Mouse (Mus musculus): Measurements from ENCODE around the gene Chrna7. TPM values are rescaled to one million over a fixed set of nuclear protein-coding genes. Genes with fewer than 3 reads are reported as not detected.

The Chrna7 gene
- total RNA-seq (2014; fragmentation: Nextera tagmentation) (not detected in 2 replicates), total RNA-seq (2017) (0.11 TPM in 1 of 2 replicates, not detected in the other), polyA plus RNA-seq (2012) (not detected in 2 replicates)

DNA sequence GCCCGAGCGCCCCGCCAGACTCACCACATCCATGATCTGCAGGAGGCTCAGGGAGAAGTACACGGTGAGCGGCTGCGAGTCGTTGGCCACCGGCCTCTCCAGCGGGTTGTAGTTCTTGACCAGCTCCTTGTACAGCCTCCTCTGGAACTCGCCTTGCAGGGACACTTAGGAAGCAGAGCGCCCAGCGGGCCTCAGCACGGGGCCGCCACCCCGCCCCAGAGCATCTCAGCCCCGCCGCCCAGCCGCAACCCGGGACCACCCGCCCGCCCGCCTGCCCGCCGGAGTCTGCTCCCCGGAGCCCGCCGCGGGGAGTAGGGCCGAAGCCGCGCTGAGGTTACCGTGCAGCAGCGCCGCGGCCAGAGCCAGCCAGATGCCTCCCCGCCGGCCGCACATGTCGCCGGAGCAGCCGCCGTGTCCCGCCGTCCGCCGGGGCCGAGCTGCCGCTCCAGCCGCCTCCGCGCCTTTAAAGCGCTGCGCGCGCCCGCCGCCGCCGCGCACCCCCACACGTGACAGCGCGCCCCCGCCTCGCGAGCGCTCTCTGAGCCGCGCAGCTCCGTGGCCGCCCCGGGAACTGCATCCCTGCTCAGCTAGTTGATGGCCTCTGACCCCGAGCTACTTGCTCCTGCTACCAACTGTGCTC, at the start of gene Chrna7:
TSS of gene Chrna7 (minus strand) at position 486 of the 640 bp plus-strand sequence.
- no peak for ATAC-seq (ENCODE audit: extremely low read depth, insufficient number of reproducible peaks, low FRiP score, poor library complexity, severe bottlenecking)

DNA sequence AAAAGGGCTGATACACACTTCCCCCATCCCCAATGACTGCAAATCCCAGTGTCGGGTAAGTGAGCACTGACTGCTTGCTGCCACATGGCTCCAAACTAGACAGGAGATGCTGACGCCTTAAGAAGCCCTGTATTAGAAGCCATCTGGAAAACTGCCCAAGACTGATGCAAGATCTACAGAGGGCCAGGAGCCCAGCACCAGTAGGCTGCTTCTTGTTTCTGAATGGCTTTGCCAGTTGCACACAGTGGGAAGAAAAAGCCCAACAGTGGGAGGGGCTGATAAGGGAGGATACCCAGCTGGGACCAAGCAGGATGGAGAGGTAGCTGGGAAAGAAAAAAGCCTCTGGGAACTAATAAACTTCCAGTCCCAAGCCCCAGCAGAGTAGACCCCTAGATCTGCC, 37.0 kb upstream of the Chrna7 start:
- ATAC-seq (ENCODE audit: extremely low read depth, insufficient number of reproducible peaks, low FRiP score, poor library complexity, severe bottlenecking), result no peak
- no peak for DNase-seq (ENCODE audit: low spot score)
- Histone ChIP-seq H3K36me3 (replicated peaks) (no peaks in the 10 kb centered on the region), H3K4me1 (ENCODE audit: insufficient read depth, low read depth, low read length) (no peaks in the 10 kb centered on the region), H3K27me3 (ENCODE audit: insufficient read depth, low read length) (no peaks in the 10 kb centered on the region), H3K9me3 (replicated peaks) (peaks cover 10% of the 10 kb centered on the region), H3K4me3 (ENCODE audit: low read depth, low read length) (no peak overlapping the region)
- no peak for TF ChIP-seq TAL1 (conservative IDR thresholded peaks at IDR 0.05; ENCODE audit: low read depth, low read length)
- no peak for TF ChIP-seq GATA2 (IDR thresholded peaks at IDR 0.05; ENCODE audit: borderline replicate concordance, low read depth, low read length)
- no peak for TF ChIP-seq POLR2AphosphoS5 (IDR thresholded peaks at IDR 0.05; ENCODE audit: insufficient replicate concordance, low read depth, low read length)
- TF ChIP-seq CTCF (IDR thresholded peaks at IDR 0.05; ENCODE audit: low read depth, low read length), result no peak
- TF ChIP-seq GATA1 (IDR thresholded peaks at IDR 0.05; ENCODE audit: borderline replicate concordance, low read length), result no peak

More for the DNA sequence above, at the start of gene Chrna7:
- Histone ChIP-seq H3K4me1 (ENCODE audit: insufficient read depth, low read depth, low read length) (no peaks in the 10 kb centered on the region), H3K4me3 (ENCODE audit: low read depth, low read length) (no peak within 1 kb of the TSS), H3K9me3 (replicated peaks) (peaks cover 20% of the 10 kb centered on the region), H3K36me3 (replicated peaks) (no peaks in the 10 kb centered on the region), H3K27me3 (ENCODE audit: insufficient read depth, low read length) (no peaks in the 10 kb centered on the region)
- TF ChIP-seq GATA1 (IDR thresholded peaks at IDR 0.05; ENCODE audit: borderline replicate concordance, low read length), result no peak
- no peak for TF ChIP-seq TAL1 (conservative IDR thresholded peaks at IDR 0.05; ENCODE audit: low read depth, low read length)
- no peak for TF ChIP-seq GATA2 (IDR thresholded peaks at IDR 0.05; ENCODE audit: borderline replicate concordance, low read depth, low read length)
- TF ChIP-seq CTCF (IDR thresholded peaks at IDR 0.05; ENCODE audit: low read depth, low read length), result no peak
- TF ChIP-seq POLR2AphosphoS5 (IDR thresholded peaks at IDR 0.05; ENCODE audit: insufficient replicate concordance, low read depth, low read length), result no peak
- DNase-seq (ENCODE audit: low spot score), result no peak

DNA sequence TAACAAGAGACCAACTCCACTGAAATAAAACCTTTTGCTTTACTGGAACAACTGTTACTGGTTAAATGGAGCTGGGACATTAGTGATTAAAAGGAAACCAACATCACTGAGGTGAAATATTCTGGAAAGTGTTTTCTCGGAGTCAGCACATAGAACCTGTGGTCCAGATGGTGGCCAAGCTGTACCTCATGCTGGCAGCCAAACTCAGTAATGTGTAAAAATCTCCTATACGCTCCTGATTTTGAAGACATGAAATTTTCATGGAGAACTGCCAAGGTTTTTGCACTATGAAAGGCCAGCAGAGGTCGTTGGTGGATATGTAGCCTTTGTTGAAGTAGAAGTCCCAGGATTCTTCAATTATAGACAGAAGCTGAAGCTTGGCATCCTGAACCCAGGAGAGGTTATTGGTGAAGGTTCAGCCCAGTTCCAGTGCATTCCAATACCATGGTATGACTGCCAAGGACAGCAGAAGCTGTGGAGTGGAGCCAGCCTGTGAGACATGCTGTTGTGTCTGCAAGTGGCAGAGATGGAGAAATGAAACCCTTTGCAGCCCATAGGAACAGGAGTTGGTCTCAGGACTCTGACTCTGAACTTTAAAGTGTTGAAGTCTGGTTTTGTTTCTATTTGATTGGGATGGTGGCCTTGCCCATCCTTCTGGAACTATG, 25.6 kb upstream of the Chrna7 start:
- H3K27me3 ChIP-seq (ENCODE audit: insufficient read depth, low read length), result no peaks in the 10 kb centered on the region
- no peak for DNase-seq (ENCODE audit: low spot score)
- H3K4me1 ChIP-seq (ENCODE audit: insufficient read depth, low read depth, low read length), result no peaks in the 10 kb centered on the region
- H3K9me3 ChIP-seq (replicated peaks), result peaks cover 6% of the 10 kb centered on the region; the same call in 1 of the 2 replicates
- H3K36me3 ChIP-seq (replicated peaks), result no peaks in the 10 kb centered on the region
- H3K4me3 ChIP-seq (ENCODE audit: low read depth, low read length), result no peak overlapping the region
- ATAC-seq (ENCODE audit: extremely low read depth, insufficient number of reproducible peaks, low FRiP score, poor library complexity, severe bottlenecking), result no peak
- TF ChIP-seq GATA2 (IDR thresholded peaks at IDR 0.05; ENCODE audit: borderline replicate concordance, low read depth, low read length), result no peak

GRCm38 (mm10) chr7:63225066-63225780, 12.9 kb upstream of the Chrna7 start:
- no peaks in the 10 kb centered on the region for H3K36me3 ChIP-seq (replicated peaks)
- TF ChIP-seq CTCF (IDR thresholded peaks at IDR 0.05; ENCODE audit: low read depth, low read length) (no peak), POLR2AphosphoS5 (IDR thresholded peaks at IDR 0.05; ENCODE audit: insufficient replicate concordance, low read depth, low read length) (no peak), GATA1 (IDR thresholded peaks at IDR 0.05; ENCODE audit: borderline replicate concordance, low read length) (no peak), TAL1 (conservative IDR thresholded peaks at IDR 0.05; ENCODE audit: low read depth, low read length) (no peak), GATA2 (IDR thresholded peaks at IDR 0.05; ENCODE audit: borderline replicate concordance, low read depth, low read length) (no peak)
- H3K9me3 ChIP-seq (replicated peaks), result peaks cover 23% of the 10 kb centered on the region
- DNase-seq (ENCODE audit: low spot score) (no peak), ATAC-seq (ENCODE audit: extremely low read depth, insufficient number of reproducible peaks, low FRiP score, poor library complexity, severe bottlenecking) (no peak)
- no peaks in the 10 kb centered on the region for H3K27me3 ChIP-seq (ENCODE audit: insufficient read depth, low read length)
- no peak overlapping the region for H3K4me3 ChIP-seq (ENCODE audit: low read depth, low read length)
- H3K4me1 ChIP-seq (ENCODE audit: insufficient read depth, low read depth, low read length), result no peaks in the 10 kb centered on the region

GRCm38 (mm10) chr7:63211641-63212083, 707 bp downstream of the Chrna7 start:
- H3K4me1 ChIP-seq (ENCODE audit: insufficient read depth, low read depth, low read length), result no peaks in the 10 kb centered on the region
- DNase-seq (ENCODE audit: low spot score), result no peak
- no peak for ATAC-seq (ENCODE audit: extremely low read depth, insufficient number of reproducible peaks, low FRiP score, poor library complexity, severe bottlenecking)
- no peak for TF ChIP-seq GATA2 (IDR thresholded peaks at IDR 0.05; ENCODE audit: borderline replicate concordance, low read depth, low read length)
- TF ChIP-seq GATA1 (IDR thresholded peaks at IDR 0.05; ENCODE audit: borderline replicate concordance, low read length), result no peak
- TF ChIP-seq TAL1 (conservative IDR thresholded peaks at IDR 0.05; ENCODE audit: low read depth, low read length), result no peak
- TF ChIP-seq POLR2AphosphoS5 (IDR thresholded peaks at IDR 0.05; ENCODE audit: insufficient replicate concordance, low read depth, low read length), result no peak
- TF ChIP-seq CTCF (IDR thresholded peaks at IDR 0.05; ENCODE audit: low read depth, low read length), result no peak
- no peak overlapping the region for H3K4me3 ChIP-seq (ENCODE audit: low read depth, low read length)
- H3K9me3 ChIP-seq (replicated peaks), result peaks cover 20% of the 10 kb centered on the region
- H3K36me3 ChIP-seq (replicated peaks), result no peaks in the 10 kb centered on the region
- no peaks in the 10 kb centered on the region for H3K27me3 ChIP-seq (ENCODE audit: insufficient read depth, low read length)

GRCm38 (mm10) chr7:63209501-63209900, 2.9 kb downstream of the Chrna7 start:
- Histone ChIP-seq H3K4me1 (ENCODE audit: insufficient read depth, low read depth, low read length) (no peaks in the 10 kb centered on the region), H3K36me3 (replicated peaks) (no peaks in the 10 kb centered on the region), H3K27me3 (ENCODE audit: insufficient read depth, low read length) (no peaks in the 10 kb centered on the region), H3K9me3 (replicated peaks) (peaks cover 20% of the 10 kb centered on the region), H3K4me3 (ENCODE audit: low read depth, low read length) (no peak overlapping the region)
- ATAC-seq (ENCODE audit: extremely low read depth, insufficient number of reproducible peaks, low FRiP score, poor library complexity, severe bottlenecking) (no peak), DNase-seq (ENCODE audit: low spot score) (no peak)
- no peak for TF ChIP-seq TAL1 (conservative IDR thresholded peaks at IDR 0.05; ENCODE audit: low read depth, low read length)
- no peak for TF ChIP-seq POLR2AphosphoS5 (IDR thresholded peaks at IDR 0.05; ENCODE audit: insufficient replicate concordance, low read depth, low read length)
- TF ChIP-seq GATA1 (IDR thresholded peaks at IDR 0.05; ENCODE audit: borderline replicate concordance, low read length), result no peak
- no peak for TF ChIP-seq GATA2 (IDR thresholded peaks at IDR 0.05; ENCODE audit: borderline replicate concordance, low read depth, low read length)

All from G1E (cell line).